Mouse (Mus musculus) ES-CJ7 (cell line): ENCODE results near the gene Fndc4.

ENCODE experiments used
- DNase-seq: peaks from one replicate; pipeline ENCODE4 v3.0.0; 2011; ENCODE audit warnings: low read depth, low spot score

Gene Fndc4

DNA sequence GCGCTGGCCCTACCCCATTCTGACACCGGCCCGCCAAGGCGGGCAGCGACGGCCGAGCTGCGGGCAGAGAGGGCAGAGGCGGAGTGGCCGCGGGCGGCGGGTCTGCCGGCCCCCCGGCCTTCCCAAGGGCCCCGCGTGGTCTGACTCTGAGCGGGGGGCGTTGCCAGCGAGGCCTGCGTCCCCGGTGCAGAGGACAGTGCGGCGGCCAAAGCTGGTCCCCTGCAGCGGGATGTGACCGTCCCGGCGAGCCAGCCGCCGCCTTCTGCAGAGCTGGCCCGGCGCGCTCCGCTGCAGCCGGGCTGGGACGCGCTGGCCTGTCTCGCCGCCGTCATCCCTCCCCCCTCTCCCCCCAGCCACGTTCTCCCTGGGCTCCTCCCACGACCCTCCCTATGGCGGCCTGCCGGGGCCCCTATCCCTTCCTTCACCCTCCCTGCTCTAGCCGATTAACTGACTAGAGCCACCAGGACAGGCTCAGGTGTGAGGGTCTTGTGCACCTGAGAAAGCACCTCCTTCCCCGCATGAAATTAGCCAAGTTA lies at the start of gene Fndc4:
Fndc4 (minus strand) TSS at position 475 of the 536 bp plus-strand sequence.
- no peak for DNase-seq

DNA sequence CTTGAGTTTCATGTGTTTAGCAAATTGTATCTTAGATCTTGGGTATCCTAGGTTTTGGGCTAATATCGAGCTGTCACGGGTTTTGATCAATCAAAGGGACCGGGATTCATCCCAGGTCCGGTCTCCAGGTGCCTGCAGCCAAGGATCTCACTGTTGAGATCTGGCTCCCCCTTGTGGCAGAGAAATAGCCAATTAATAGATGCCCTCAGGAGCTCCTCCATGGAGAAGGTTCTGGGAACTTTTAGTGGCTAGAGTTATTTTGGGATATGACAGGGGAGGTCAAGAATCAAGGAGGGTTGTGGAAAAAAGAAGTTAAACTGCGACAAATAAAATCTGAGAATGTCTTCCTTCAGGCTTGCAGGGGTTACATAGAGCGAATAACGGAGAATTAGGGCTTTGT lies 32.4 kb upstream of the Fndc4 start:
- peak; percentile 71 for DNase-seq

DNA sequence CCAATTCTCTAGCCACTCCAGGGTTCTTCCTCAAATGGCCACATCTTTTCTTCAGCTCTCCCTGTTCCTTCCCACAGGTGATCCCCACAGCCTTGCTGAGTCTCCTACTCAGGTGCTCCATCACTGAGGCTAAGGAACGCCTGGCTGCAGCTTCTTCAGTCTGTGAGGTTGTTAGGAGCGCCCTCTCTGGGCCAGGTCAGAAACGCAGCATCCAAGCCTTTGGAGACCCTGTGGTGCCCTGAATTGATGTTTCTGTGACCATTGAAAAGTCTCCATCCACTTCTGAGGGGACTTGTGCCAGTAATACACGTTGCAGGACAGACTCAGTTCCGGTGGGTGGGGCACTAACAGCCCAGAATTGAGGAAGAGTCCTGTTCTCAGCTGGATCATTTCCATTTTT lies 31.0 kb upstream of the Fndc4 start:
- DNase-seq = peak; percentile 56

DNA sequence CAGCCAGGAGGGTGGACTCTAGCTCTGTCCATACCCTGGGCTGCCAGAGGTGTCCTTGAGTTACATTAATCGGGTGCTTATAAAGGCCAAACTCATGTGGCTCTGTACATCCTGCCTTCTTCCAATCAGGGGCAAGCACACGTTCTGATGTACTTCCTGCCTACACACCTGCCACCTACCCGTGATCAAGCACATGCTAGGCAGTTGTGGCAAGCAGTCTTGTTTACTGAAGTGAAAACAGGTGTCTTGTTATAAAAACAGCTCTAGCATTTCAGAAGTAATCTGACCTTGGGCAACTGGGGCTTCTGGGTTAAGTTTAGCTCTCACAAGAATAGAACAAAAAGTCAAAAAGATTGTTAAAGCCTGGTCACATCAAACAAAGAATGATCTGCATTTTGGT lies 28.2 kb upstream of the Fndc4 start:
- DNase-seq = no peak

DNA sequence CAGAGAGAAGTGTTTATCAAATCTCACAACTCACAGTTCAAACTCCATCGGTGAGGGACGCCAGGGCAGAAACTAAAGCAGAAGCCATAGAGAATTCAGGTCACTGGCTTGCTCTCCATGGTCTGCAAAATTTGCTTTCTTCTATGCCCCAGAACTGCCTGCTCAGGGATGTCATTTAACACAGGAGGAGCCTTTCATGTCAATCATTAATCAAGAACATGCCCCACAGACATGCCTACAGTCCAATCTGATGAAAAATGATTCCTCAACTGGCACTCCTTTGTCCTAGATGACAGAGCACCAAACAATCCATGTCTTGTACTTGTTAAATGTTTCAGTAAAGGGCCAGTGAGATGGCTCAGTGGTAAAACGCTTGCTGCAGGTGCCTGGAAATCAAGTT lies 26.9 kb upstream of the Fndc4 start:
- no peak for DNase-seq

DNA sequence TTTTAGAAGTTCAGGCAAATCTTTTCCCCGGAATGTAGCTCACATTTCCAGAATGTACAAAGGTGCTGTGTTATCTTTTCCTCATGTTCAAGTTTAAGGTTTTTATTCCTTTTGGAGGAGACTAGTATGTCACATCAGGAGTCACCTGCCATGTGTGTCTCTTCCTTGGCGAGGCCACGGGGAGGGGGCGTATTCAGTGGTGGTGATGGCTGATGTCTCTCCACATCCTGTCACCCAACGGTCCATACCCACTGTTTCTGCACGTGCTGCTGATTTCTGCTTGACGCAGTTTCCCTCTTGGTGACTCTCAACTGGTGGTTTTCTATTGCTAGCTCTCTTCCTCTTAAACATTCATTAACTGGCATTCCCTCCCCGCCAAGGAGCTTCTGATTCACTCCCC lies 16.9 kb upstream of the Fndc4 start:
- no peak for DNase-seq

DNA sequence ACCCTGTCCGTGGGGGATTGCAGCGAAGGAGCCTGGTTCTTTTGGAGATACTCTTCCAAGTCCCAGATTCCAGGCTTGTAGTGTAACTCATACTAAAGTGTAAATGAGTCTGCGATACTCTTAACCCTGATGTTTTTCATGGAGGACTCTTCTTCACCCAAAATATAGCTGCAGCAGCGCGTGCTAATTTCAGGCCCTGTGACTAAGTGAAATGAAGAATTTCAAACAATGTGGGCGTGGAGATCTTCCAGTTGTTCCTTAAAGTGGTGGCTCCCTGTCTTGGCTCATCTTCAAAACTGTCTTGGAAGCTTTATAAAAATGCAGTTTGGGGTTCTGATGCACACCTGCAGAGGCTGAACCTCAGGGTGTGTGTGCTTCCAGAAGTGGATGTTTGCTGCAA lies 7.2 kb upstream of the Fndc4 start:
- no peak for DNase-seq

DNA sequence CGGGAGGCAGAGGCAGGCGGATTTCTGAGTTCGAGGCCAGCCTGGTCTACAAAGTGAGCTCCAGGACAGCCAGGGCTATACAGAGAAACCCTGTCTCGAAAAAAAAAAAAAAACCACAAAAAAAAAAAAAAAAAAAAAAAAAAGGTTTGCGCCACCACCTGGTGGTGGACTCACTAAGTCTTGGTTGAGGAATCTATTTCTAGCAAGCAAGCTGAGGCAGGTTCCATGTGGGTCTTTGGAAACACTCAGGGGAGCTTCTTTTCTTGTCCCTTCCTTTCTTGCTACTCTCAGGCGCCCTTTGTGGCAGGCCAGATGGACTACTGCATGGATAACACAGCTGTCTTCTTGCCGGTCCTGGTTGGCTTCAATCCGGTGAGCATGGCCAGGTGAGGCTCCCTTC lies 6.0 kb upstream of the Fndc4 start:
- peak; percentile 30 for DNase-seq

DNA sequence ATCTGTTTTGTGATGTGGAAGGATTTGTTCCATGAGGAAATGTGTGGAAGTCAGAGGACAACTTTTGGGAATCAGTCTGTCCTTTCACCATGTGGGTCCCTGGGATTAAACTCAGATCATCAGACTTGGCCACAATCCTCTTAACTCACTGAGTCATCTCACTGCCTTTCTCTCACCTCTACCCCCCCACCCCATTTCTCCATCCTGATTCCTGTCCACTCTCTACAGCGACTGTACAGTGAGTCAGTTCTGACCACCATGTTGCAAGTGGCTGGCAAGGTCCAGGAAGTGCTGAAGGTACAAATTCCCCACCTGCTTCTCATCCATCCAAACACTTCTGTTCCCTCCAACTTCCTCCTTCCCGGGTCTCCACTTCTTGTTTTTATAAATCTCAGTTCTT lies 2.6 kb upstream of the Fndc4 start:
- DNase-seq = no peak

DNA sequence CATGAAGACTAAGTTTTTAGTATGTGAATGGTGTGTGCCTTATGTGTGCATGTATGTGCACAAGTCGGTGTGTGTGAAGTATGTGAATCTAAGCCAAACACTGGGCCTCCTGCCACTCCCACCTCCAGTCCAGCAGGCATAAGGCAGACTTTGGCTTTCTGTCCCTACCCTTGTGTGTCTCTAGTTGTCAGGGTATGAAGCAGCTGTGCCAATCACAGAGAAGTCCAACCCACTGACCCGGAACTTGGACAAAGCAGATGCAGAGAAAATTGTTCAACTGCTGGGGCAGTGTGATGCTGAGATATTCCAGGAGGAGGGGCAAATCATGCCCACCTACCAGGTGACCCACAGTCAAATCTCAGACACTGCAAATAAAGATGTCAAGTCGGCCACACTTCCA lies 2.1 kb upstream of the Fndc4 start:
- DNase-seq = no peak

DNA sequence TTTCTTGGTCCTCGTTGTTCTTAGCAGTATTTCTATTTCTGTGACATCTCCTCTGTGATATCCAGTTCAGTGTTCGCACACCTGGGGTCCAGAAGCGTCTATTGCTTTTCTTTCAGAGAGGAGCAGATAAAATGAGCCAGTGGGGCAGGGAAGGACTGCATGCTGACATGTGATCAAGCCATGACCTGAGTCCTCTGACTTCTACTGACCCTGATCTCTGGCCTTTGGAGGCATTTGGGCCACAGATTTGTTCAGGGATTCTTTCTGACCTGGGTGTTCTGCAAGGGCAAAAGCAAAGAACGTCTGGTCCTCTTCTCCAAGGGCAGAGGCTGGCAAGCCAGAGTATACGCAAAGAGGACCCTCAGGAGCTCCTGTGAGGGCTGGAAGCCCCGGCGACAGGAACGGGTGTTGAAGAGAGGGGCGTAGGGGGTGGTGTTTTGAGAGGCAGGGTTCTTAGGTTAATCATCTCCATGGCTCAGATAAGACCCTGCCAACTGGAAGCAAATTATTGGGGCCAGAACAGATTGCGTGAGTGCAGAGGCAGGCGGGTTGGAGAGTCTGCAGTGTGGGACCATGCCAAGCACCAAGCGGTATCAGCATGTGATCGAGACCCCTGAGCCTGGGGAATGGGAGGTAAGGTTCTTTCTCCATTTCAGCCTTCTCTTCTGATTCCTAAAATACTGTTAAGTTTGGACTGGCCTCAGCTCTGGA lies 1.3 kb upstream of the Fndc4 start, which contains the start of gene Gckr:
Gckr (plus strand) TSS at position 397 of the 711 bp plus-strand sequence.
- DNase-seq = no peak

DNA sequence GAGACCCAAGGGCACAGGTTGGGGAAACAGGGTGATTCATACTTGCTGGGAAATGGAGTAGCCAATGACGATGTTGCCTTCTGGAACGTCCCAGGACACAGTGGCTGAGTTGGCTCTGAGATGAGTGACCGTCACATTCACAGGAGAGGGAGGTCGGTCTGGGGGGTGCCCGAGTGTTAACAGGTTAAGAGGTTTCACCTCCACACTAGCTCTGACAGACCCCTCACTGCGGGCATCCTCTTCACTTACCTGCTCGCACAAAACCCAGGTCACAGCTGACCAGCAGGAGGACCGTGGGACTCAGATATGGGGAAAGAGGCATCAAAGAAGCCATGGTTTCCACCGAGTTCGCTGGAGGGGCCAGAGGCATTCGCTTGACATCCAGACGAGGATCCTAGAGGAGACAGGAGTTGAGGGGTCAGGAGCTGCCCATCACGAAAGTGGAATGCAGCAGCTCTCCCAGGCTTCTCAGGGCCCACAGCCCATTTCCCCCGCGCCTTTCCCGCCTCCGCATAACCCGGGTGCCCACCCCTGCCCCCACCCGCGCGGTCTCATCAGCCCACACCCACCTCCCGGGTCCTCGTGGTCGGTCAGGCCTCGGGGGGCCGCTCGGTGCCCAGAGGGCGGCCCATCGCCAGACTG lies 795 bp downstream of the Fndc4 start:
- DNase-seq = no peak

DNA sequence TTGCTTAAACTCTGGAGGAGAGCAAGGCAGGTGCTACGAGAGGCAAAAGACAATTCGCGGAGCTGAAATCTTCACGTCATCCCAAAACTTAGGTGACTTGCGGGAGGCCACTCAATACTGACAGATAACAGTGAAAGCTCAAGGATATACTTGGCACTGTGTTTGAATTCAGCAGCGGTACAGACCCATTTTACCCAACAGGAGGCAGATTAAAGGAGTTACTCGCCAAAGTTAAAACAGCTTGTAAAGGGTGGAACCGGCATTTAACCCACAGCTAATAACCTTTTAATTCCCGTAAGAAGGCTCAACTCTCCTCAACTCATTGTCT lies 4.6 kb downstream of the Fndc4 start:
- DNase-seq = no peak

DNA sequence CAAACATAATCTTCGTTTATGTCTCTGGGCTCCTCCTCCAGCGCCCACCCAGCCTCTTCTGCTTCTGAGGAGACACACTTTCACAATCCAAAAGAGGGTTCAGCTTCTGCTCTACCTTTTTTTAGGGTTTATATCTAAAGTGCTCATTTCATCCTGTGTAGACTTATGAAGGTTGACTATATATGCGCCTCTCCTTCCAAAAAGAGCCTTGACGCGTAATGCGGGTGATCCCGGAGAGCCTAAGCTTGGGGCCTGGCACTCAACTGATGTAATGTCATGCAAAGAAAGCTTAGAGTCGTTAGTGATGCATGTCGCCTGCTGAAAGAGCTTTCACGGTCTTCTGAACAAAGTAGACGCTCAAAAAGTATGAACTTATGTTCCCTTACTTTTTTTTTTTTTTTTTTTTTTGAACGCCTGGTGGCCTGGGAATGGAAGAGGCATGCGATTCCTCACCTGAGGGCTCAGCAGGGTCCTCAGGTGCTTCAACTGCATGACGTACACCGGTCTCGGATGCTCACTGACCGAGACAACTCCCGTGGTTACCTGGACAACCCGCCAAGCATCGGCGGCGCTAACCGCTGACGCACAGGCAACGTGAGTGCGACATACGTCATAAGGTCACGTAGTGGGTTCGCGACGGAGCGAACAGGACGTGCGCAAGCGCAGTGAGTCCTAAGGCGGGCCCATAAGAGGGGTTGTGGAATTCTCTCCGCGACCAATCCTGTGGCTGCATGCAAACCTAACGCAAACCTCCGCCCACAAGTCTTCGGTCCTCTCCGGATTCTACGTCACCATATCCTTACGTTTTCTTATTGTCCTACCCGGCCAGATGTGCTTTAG lies 5.1 kb downstream of the Fndc4 start, which contains the start of gene Ift172:
Ift172 (minus strand) TSS at position 596 of the 840 bp plus-strand sequence.
- peak; percentile 100 for DNase-seq

DNA sequence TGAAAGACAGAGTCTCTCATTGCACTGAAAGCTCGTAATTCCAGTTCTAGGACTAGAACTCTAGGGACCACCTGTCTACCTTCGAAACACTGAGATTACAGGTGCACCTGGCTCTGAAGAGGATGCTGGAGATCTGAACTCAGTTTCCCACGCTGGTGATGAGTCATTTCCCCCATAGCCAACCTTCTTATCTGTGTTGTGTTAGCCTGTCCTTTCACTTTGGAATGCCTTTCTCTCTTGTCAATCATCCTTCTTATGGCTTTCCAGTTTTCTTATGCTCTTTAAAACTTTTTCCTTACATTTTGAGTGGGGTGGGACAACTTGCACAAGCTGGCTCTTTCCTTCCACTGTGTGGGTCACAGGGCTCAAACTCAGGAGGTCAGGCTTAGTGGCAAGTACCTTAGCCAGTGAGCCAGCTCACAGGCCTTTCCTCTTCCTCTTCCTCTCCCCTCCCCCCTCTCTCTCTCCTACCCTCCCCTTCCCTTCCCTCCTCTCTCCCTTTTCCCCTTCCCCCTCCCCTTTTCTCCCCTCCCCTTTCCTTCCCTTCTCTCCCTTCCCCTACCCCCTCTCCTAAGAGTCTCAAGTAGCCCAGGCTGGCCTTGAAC lies 6.2 kb downstream of the Fndc4 start:
- no peak for DNase-seq

DNA sequence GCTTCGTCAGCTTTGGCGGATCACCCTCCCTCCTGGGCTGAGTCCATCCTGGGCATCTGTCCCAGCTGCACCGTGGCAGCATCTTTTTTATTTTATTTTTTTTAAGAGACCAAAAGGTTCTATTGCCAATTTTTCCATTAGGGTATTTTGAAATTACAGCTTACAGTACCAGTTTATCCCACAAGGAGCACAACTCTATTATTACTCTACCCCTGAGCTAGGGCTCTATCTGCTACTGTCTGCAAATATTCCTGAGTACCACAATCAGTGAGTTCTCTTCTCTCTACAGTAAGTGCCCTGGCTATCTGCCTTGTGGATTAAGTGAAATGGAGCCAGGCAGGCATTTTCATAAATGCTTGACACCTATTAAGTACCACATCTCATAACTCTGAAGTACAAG lies 7.2 kb downstream of the Fndc4 start:
- DNase-seq = no peak

DNA sequence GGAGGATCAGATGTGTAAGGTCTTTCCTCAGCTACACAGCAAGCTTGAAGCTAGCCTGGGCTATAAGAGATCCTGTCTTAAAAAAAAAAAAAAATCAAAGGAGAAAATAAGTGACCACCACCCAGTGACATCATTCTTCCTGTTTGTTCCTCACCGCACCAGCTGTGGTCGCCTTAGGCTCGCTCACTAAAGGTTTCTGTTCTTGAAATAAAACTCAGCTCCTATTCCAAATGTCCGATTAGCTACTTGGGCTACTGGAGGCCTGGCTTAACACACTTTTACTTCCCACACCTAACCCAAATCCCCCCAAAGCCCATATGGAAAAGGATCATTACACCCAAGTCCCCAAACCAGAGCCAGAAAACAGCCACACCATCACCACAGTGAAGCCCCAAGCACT lies 7.7 kb downstream of the Fndc4 start:
- DNase-seq = no peak

DNA sequence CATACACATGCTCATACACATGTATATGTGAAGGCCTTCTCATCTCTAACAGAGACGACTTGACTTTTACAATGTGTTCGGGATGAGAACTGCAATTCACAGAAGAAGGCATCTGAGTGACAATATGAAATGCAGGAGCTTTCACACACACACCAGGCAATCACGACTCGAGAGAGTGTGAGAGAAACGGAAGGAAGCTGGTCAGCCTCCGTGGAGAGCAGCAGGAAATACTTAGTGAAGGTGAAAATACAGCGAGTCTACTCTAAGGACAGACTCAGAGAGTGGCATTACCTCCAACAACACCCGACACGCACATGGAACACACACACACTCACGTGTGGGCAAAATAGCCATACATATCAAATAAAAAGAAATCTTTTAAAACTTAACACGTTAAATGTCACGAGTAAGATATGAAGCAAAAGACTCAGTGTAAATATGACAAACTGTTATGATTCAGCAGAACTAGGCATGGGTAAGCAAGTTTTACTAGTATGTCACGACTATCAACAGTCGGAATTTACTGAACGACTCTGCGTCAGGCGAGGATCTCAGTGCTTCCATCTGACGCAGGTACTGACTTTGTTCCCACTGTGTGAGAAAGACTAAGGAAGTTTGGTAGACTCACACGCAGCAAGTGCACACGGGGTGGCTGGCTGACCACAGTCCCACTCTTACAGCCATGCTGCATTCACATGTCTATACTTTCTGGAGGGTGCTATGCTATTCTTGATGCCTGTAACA lies 16.5 kb downstream of the Fndc4 start:
- DNase-seq = no peak

DNA sequence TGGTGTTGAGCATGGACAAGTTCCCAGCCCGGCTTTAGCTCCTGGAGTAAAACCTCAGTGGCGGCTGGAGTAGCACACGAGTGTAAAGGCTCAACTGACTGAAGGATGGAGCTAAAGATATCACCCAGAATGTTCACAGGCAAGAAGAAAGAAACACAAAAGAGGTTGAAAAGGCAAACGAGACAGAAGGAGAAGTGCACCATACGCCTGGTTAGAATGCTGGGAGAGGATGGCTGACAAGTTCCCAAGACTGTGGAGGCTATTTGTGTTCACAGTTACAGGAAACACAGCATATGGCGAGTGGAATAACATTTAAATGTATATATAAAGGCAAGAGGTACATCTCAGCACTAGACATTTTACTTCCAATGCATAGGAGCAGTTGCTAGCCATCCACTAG lies 22.9 kb downstream of the Fndc4 start:
- DNase-seq = no peak

DNA sequence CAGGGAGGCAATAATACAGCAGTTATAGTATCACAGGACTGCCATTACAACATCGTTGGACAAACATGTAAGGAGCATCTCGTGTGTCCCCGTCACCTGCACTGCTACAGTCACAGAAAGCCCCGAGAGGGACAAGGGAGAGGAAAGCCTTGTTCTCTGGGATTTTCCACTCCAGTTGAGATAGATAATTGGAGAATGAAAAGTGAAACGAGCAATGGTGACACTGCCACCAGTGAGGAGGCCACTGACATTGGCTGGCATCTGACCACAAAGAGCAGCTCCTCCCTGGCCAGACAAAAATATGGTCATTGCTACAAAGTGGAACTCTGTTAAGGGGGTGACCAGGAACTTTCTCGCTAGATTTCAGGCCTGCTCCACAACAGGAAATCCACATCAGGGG lies 28.2 kb downstream of the Fndc4 start:
- DNase-seq = no peak

DNA sequence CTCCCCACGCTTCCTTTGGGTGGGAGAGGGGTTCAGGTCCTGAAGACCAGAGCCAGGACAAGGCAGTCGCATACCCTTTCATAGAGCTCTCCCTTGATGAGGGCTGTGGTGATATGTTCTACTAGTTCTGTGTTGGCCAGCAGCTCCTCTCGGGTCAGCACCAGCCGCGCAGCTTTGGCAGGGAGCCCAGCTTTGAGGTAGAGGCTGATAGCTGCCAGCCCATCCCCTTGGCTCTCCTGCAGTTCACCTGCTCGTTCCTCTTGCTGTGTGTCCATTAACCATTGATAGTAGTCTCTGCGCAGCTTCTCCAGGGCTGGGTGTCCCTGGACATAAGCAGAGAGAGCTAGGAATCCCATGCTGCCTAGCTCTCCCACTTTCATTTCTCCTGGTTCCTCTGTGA lies 29.8 kb downstream of the Fndc4 start:
- no peak for DNase-seq
